Mouse (Mus musculus) lung, postnatal 0 days (tissue): ENCODE data around the gene Cdc26.

Experiments
- CTCF ChIP-seq: IDR thresholded peaks from 2 replicates; pipeline ENCODE4 v1.5.1; 2016; ENCODE audit warnings: antibody characterized with exemption, mild to moderate bottlenecking
- EP300 ChIP-seq: IDR thresholded peaks from 2 replicates; pipeline ENCODE4 v1.6.1; 2016; ENCODE audit warnings: antibody characterized with exemption, mild to moderate bottlenecking, control low read depth

GRCm38 (mm10) chr4:62359256-62359775 lies 49.1 kb downstream of the Cdc26 start:
- TF ChIP-seq CTCF: no peak
- no peak for TF ChIP-seq EP300
